Mouse (Mus musculus): ENCODE results near the gene Sla2.

DNA sequence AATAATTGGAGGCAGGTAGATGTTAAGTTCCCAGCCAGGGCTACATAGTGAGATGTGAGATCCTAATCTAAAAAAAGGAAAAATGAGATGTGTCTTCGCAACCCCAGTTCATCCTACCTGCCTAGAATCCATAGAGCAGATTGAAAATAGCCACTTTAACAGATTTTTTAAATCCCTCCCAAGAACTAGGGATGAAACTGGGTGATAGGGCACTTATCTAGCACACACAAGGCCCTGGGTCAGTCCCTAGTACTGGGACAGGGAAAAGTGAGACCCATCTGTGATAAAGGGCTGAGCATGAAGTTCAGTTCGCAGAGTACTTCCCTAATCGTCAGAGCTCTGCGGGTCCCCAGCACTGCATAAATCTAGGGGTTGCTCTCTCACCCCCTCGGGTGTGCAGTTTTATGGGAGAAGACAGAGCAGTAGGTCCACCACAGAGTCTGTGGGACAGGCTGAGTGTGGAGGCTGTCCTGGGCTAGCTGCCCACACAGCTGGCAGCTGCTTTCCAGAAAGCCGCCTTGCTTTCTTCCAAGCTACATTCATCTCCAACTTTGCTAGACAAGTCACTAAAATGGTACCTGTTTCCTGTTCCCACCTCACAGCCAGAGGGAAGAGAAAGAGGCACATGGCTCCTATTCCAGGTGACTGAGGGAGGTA lies 38.3 kb downstream of the Sla2 start:
- no peak for TF ChIP-seq GATA1 (IDR thresholded peaks at IDR 0.05; ENCODE audit: low read length)
- no peak for TF ChIP-seq TAL1 (IDR thresholded peaks at IDR 0.05; ENCODE audit: low read length)
